Mouse (Mus musculus): ENCODE measurements around the gene Dffa. TPM values are rescaled to one million over a fixed set of nuclear protein-coding genes. Genes with fewer than 3 reads are reported as not detected.

Dffa gene
- total RNA-seq, 1 experiment = 15.2 TPM

- H3K36me3 ChIP-seq (ENCODE audit: control insufficient read depth, insufficient read depth, low read length, poor library complexity, severe bottlenecking) = peaks cover 45% of the 10 kb centered on the region
- no peak for DNase-seq (ENCODE audit: low read depth, low spot score)
- H3K9ac ChIP-seq (ENCODE audit: insufficient read depth, low read depth, low read length, poor library complexity, severe bottlenecking) = no peak overlapping the region
- no peak overlapping the region for H3K27ac ChIP-seq (ENCODE audit: insufficient read depth, low read depth, low read length, poor library complexity, severe bottlenecking)
- TF ChIP-seq CHD2 (IDR thresholded peaks at IDR 0.05; ENCODE audit: low read depth, low read length) = no peak
- TF ChIP-seq MAFK (IDR thresholded peaks at IDR 0.05; ENCODE audit: insufficient read depth, low read depth, low read length) = no peak
- TF ChIP-seq ZC3H11A (IDR thresholded peaks at IDR 0.05; ENCODE audit: borderline replicate concordance, low read depth, low read length) = no peak
- TF ChIP-seq HCFC1 (IDR thresholded peaks at IDR 0.05; ENCODE audit: borderline replicate concordance, insufficient read depth, low read length) = no peak
- TF ChIP-seq ZNF384 (IDR thresholded peaks at IDR 0.05; ENCODE audit: low read depth, low read length) = no peak
- peaks cover 0 to 3% of the 10 kb centered on the region in 2 experiments; a peak in 1 of 4 replicates for H3K4me1 ChIP-seq (ENCODE audit: control insufficient read depth in 2 of 2, insufficient read depth in 2 of 2, low read length in 2 of 2, poor library complexity in 1 of 2)
- H3K9me3 ChIP-seq (ENCODE audit: control insufficient read depth, insufficient read depth, low read depth, low read length) = no peaks in the 10 kb centered on the region
- in situ Hi-C loops (cut with MboI; ENCODE audit: low sequenced_read_pairs in 2 of 2, unreplicated experiment in 2 of 2) = no loop called here
- H3K4me3 ChIP-seq (ENCODE audit: insufficient read depth in 1 of 2, low read depth in 1 of 2, low read length in 2 of 2, poor library complexity in 1 of 2, severe bottlenecking in 1 of 2) = no peak overlapping the region
Measured at GRCm38 (mm10) chr4:149149196-149149595, 45.2 kb downstream of the Dffa start.

- peaks cover 0 to 3% of the 10 kb centered on the region in 2 experiments; a peak in 1 of 4 replicates for H3K4me1 ChIP-seq (ENCODE audit: control insufficient read depth in 2 of 2, insufficient read depth in 2 of 2, low read length in 2 of 2, poor library complexity in 1 of 2)
- DNase-seq (ENCODE audit: low read depth, low spot score) = no peak
- no peaks in the 10 kb centered on the region for H3K9me3 ChIP-seq (ENCODE audit: control insufficient read depth, insufficient read depth, low read depth, low read length)
- TF ChIP-seq ZC3H11A (IDR thresholded peaks at IDR 0.05; ENCODE audit: borderline replicate concordance, low read depth, low read length) (no peak), ZNF384 (IDR thresholded peaks at IDR 0.05; ENCODE audit: low read depth, low read length) (no peak), CHD2 (IDR thresholded peaks at IDR 0.05; ENCODE audit: low read depth, low read length) (no peak), HCFC1 (IDR thresholded peaks at IDR 0.05; ENCODE audit: borderline replicate concordance, insufficient read depth, low read length) (no peak), MAFK (IDR thresholded peaks at IDR 0.05; ENCODE audit: insufficient read depth, low read depth, low read length) (no peak)
- peaks cover 49% of the 10 kb centered on the region for H3K36me3 ChIP-seq (ENCODE audit: control insufficient read depth, insufficient read depth, low read length, poor library complexity, severe bottlenecking)
- H3K27ac ChIP-seq (ENCODE audit: insufficient read depth, low read depth, low read length, poor library complexity, severe bottlenecking) = no peak overlapping the region
- in situ Hi-C loops (cut with MboI; ENCODE audit: low sequenced_read_pairs in 2 of 2, unreplicated experiment in 2 of 2) = no loop called here
- H3K9ac ChIP-seq (ENCODE audit: insufficient read depth, low read depth, low read length, poor library complexity, severe bottlenecking) = no peak overlapping the region
- no peak overlapping the region for H3K4me3 ChIP-seq (ENCODE audit: insufficient read depth in 1 of 2, low read depth in 1 of 2, low read length in 2 of 2, poor library complexity in 1 of 2, severe bottlenecking in 1 of 2)
Measured at GRCm38 (mm10) chr4:149149611-149150010, 45.7 kb downstream of the Dffa start.

GRCm38 (mm10) chr4:149150256-149150655 lies 46.3 kb downstream of the Dffa start:
- H3K36me3 ChIP-seq (ENCODE audit: control insufficient read depth, insufficient read depth, low read length, poor library complexity, severe bottlenecking) = peaks cover 54% of the 10 kb centered on the region
- no peak overlapping the region for H3K4me3 ChIP-seq (ENCODE audit: insufficient read depth in 1 of 2, low read depth in 1 of 2, low read length in 2 of 2, poor library complexity in 1 of 2, severe bottlenecking in 1 of 2)
- TF ChIP-seq ZNF384 (IDR thresholded peaks at IDR 0.05; ENCODE audit: low read depth, low read length) (no peak), CHD2 (IDR thresholded peaks at IDR 0.05; ENCODE audit: low read depth, low read length) (no peak), ZC3H11A (IDR thresholded peaks at IDR 0.05; ENCODE audit: borderline replicate concordance, low read depth, low read length) (no peak), HCFC1 (IDR thresholded peaks at IDR 0.05; ENCODE audit: borderline replicate concordance, insufficient read depth, low read length) (no peak), MAFK (IDR thresholded peaks at IDR 0.05; ENCODE audit: insufficient read depth, low read depth, low read length) (no peak)
- H3K9me3 ChIP-seq (ENCODE audit: control insufficient read depth, insufficient read depth, low read depth, low read length) = no peaks in the 10 kb centered on the region
- H3K4me1 ChIP-seq (ENCODE audit: control insufficient read depth in 2 of 2, insufficient read depth in 2 of 2, low read length in 2 of 2, poor library complexity in 1 of 2) = peaks cover 0 to 3% of the 10 kb centered on the region in 2 experiments; a peak in 1 of 4 replicates
- no peak overlapping the region for H3K9ac ChIP-seq (ENCODE audit: insufficient read depth, low read depth, low read length, poor library complexity, severe bottlenecking)
- in situ Hi-C loops (cut with MboI; ENCODE audit: low sequenced_read_pairs in 2 of 2, unreplicated experiment in 2 of 2) = no loop called here
- DNase-seq (ENCODE audit: low read depth, low spot score) = no peak
- no peak overlapping the region for H3K27ac ChIP-seq (ENCODE audit: insufficient read depth, low read depth, low read length, poor library complexity, severe bottlenecking)

GRCm38 (mm10) chr4:149150721-149151120 lies 46.8 kb downstream of the Dffa start:
- H3K9me3 ChIP-seq (ENCODE audit: control insufficient read depth, insufficient read depth, low read depth, low read length) = no peaks in the 10 kb centered on the region
- DNase-seq (ENCODE audit: low read depth, low spot score) = no peak
- in situ Hi-C loops (cut with MboI; ENCODE audit: low sequenced_read_pairs in 2 of 2, unreplicated experiment in 2 of 2) = no loop called here
- H3K4me1 ChIP-seq (ENCODE audit: control insufficient read depth in 2 of 2, insufficient read depth in 2 of 2, low read length in 2 of 2, poor library complexity in 1 of 2) = peaks cover 0 to 3% of the 10 kb centered on the region in 2 experiments; a peak in 1 of 4 replicates
- peaks cover 57% of the 10 kb centered on the region for H3K36me3 ChIP-seq (ENCODE audit: control insufficient read depth, insufficient read depth, low read length, poor library complexity, severe bottlenecking)
- no peak for TF ChIP-seq MAFK (IDR thresholded peaks at IDR 0.05; ENCODE audit: insufficient read depth, low read depth, low read length)
- TF ChIP-seq ZC3H11A (IDR thresholded peaks at IDR 0.05; ENCODE audit: borderline replicate concordance, low read depth, low read length) = no peak
- TF ChIP-seq CHD2 (IDR thresholded peaks at IDR 0.05; ENCODE audit: low read depth, low read length) = no peak
- no peak for TF ChIP-seq HCFC1 (IDR thresholded peaks at IDR 0.05; ENCODE audit: borderline replicate concordance, insufficient read depth, low read length)
- no peak for TF ChIP-seq ZNF384 (IDR thresholded peaks at IDR 0.05; ENCODE audit: low read depth, low read length)
- no peak overlapping the region for H3K4me3 ChIP-seq (ENCODE audit: insufficient read depth in 1 of 2, low read depth in 1 of 2, low read length in 2 of 2, poor library complexity in 1 of 2, severe bottlenecking in 1 of 2)
- H3K27ac ChIP-seq (ENCODE audit: insufficient read depth, low read depth, low read length, poor library complexity, severe bottlenecking) = no peak overlapping the region
- no peak overlapping the region for H3K9ac ChIP-seq (ENCODE audit: insufficient read depth, low read depth, low read length, poor library complexity, severe bottlenecking)

Measured in ES-E14 (cell line).